In genomic region chr7:117532651-117533050, GRCm38 (mm10) we compare ENCODE assay signal across 23 mouse cellular contexts.
DNase-seq lines count a peak whose midpoint lies in the region; TF ChIP-seq lines count a peak whose summit lies in the region.
"Had no signal": no experiment of that assay in that cellular context is flagged by ENCODE, and none has a peak within 500 bp of the region (broad histone marks: within the 10 kb centered on the region; RNA-seq: fewer than 3 reads in every experiment).

No protein-coding gene starts in this region.

- no peaks in the 10 kb centered on the region for H3K36me3 ChIP-seq in kidney, adult 2 months (ENCODE audit: control insufficient read depth, insufficient read depth, low read length)
- H3K36me3 ChIP-seq in splenic B cell, adult 2 months (ENCODE audit: control insufficient read depth, insufficient read depth, low read length, poor library complexity, severe bottlenecking) = no peaks in the 10 kb centered on the region
- no peaks in the 10 kb centered on the region for H3K36me3 ChIP-seq in thymus, adult 2 months (ENCODE audit: control insufficient read depth, insufficient read depth, low read length)
- H3K36me3 ChIP-seq: heart, embryonic 12.5 days; limb, embryonic 10.5 days; midbrain, embryonic 10.5 days; neural tube, embryonic 13.5 days had no signal

- TF ChIP-seq CTCF in kidney, adult 2 months (conservative IDR thresholded peaks at IDR 0.05; ENCODE audit: insufficient read depth, insufficient read length, low read depth, low read length) = no peak
- TF ChIP-seq CTCF in thymus, adult 2 months (IDR thresholded peaks at IDR 0.05; ENCODE audit: borderline replicate concordance, control insufficient read depth, extremely low read depth, insufficient read depth, low read length, poor library complexity) = no peak

- TF ChIP-seq POLR2A in kidney, adult 2 months (IDR thresholded peaks at IDR 0.05; ENCODE audit: low read depth, low read length) = no peak
- TF ChIP-seq POLR2A in thymus, adult 2 months (IDR thresholded peaks at IDR 0.05; ENCODE audit: control insufficient read depth, extremely low read depth, insufficient read depth, low read length, poor library complexity) = no peak

- no peak overlapping the region for H3K4me3 ChIP-seq in kidney, adult 2 months (ENCODE audit: insufficient read depth, low read depth, low read length)
- H3K4me3 ChIP-seq in thymus, adult 2 months (ENCODE audit: control insufficient read depth, insufficient read depth, low read length) = no peak overlapping the region
- H3K4me3 ChIP-seq: forebrain, embryonic 13.5 days; heart, embryonic 12.5 days; layer of hippocampus, adult 2 months; limb, embryonic 10.5 days; midbrain, embryonic 10.5 days; neural tube, embryonic 13.5 days had no signal

- H3K4me1 ChIP-seq in kidney, adult 2 months (ENCODE audit: control insufficient read depth, insufficient read depth, low read length) = peaks cover 8% of the 10 kb centered on the region
- no peaks in the 10 kb centered on the region for H3K4me1 ChIP-seq in thymus, adult 2 months (replicated peaks; ENCODE audit: control insufficient read depth, insufficient read depth, low read length)

- H3K27ac ChIP-seq in kidney, adult 2 months (ENCODE audit: insufficient read depth, low read depth, low read length) = no peak overlapping the region
- H3K27ac ChIP-seq in thymus, adult 2 months (ENCODE audit: control insufficient read depth, insufficient read depth, low read length) = no peak overlapping the region
- H3K27ac ChIP-seq: forebrain, embryonic 13.5 days; hindbrain, embryonic 14.5 days; layer of hippocampus, adult 2 months; limb, embryonic 10.5 days; midbrain, embryonic 10.5 days; neural tube, embryonic 13.5 days had no signal

- DNase-seq in kidney, adult 11 months = peak; percentile 60
- DNase-seq in kidney, adult 18-20 months = no peak
- DNase-seq in kidney, adult 2 months = peak; percentile 77
- peak; percentile 61 for DNase-seq in kidney, postnatal 10 days
- DNase-seq in splenic B cell, adult 2 months (ENCODE audit: low read depth, low spot score) = peak; percentile 16
- DNase-seq in spleen, postnatal 10 days (ENCODE audit: low spot score in 2 of 2) = no peak
- DNase-seq in thymus, adult 2 months = no peak
- no peak for DNase-seq in cerebellum, postnatal 25 days
- DNase-seq: cerebellum, adult 11 months; cerebellum, postnatal 10 days; gastrocnemius, postnatal 10 days; heart, adult 11 months; heart, postnatal 14 days; liver, postnatal 0 days; lung, postnatal 4 days; spleen, adult 18-20 months had no signal

- H3K27me3 ChIP-seq in kidney, adult 2 months (replicated peaks; ENCODE audit: control insufficient read depth, insufficient read depth, low read length) = no peaks in the 10 kb centered on the region
- H3K27me3 ChIP-seq in splenic B cell, adult 2 months (ENCODE audit: control insufficient read depth, insufficient read depth, low read length, poor library complexity, severe bottlenecking) = no peaks in the 10 kb centered on the region
- no peaks in the 10 kb centered on the region for H3K27me3 ChIP-seq in thymus, adult 2 months (ENCODE audit: control insufficient read depth, insufficient read depth, low read length)
- H3K27me3 ChIP-seq: forebrain, embryonic 13.5 days; heart, embryonic 12.5 days; neural tube, embryonic 13.5 days had no signal

- 29% methylated on average over 3 of the region's 3 CpGs for WGBS in kidney, adult 2 months
- 66% methylated on average over 3 of the region's 3 CpGs for WGBS in thymus, adult 2 months

Comparison
In these comparisons a context has a peak if more than half of its experiments do, and no peak if none do; other contexts are left out.
1. DNase-seq: peak in kidney, adult 11 months (single experiment), kidney, adult 2 months (single experiment), kidney, postnatal 10 days (single experiment) and splenic B cell, adult 2 months (single experiment); none in kidney, adult 18-20 months (single experiment), spleen, postnatal 10 days (0 of 2), thymus, adult 2 months (single experiment) and cerebellum, postnatal 25 days (0 of 2).